Mouse (Mus musculus): ENCODE measurements at regions not wholly inside any gene's neighbourhood (a gene's known extent, or its start where the extent isn't known, plus 50 kb on each side); places are given as distances from the start of the nearest gene placed in this dataset.
A peak's percentile ranks its signal among the peaks of the same experiment; 100 is the strongest.

GRCm38 (mm10) chr1:194878440-194878839 lies 60.2 kb upstream of the Cd34 start:
- intact Hi-C loops (cut with DNase I) = no loop called here
- DNase-seq (ENCODE audit: low spot score in 2 of 2) = no peak

- peak; percentile 95 to 97 for DNase-seq (ENCODE audit: low spot score in 2 of 2)
- intact Hi-C loops (cut with DNase I) = loop anchor here (1.0 to 5.0 kb wide), 3 partner anchors 72 to 138 kb away; no protein-coding TSS in a partner anchor
These were observed 59.0 kb upstream of the Cd34 start for GRCm38 (mm10) chr1:194879324-194880233.

GRCm38 (mm10) chr1:194881556-194882223 lies 56.9 kb upstream of the Cd34 start:
- intact Hi-C loops (cut with DNase I) = loop anchor here (5.0 kb wide), 1 partner anchor 136 kb away; no protein-coding TSS in a partner anchor
- DNase-seq (ENCODE audit: low spot score in 2 of 2) = peak; percentile 31 to 82

- intact Hi-C loops (cut with DNase I) = loop anchor here (1.0 kb wide), 1 partner anchor 60 kb away; no protein-coding TSS in a partner anchor
These were observed 53.4 kb upstream of the Cd34 start for GRCm38 (mm10) chr1:194885071-194885686.

GRCm38 (mm10) chr1:194885687-194886077 lies 52.9 kb upstream of the Cd34 start:
- peak; percentile 45 to 93 for DNase-seq (ENCODE audit: low spot score in 2 of 2)
- intact Hi-C loops (cut with DNase I) = loop anchor here (1.0 kb wide), 1 partner anchor 60 kb away; no protein-coding TSS in a partner anchor

More at GRCm38 (mm10) chr1:194885071-194885686, 53.4 kb upstream of the Cd34 start:
- peak; percentile 68 to 94 for DNase-seq (ENCODE audit: low spot score in 2 of 2)
